Mouse (Mus musculus) myocyte (in vitro differentiated cells): ENCODE measurements around the gene Mnat1. TPM values are rescaled to one million over a fixed set of nuclear protein-coding genes. Genes with fewer than 3 reads are reported as not detected.

ENCODE experiments used
- H3K27me3 ChIP-seq: one replicate; pipeline ENCODE4 v1.6.1; 2011; ENCODE audit not compliant: control insufficient read depth, insufficient read depth, insufficient read length
- H3K36me3 ChIP-seq: one replicate; pipeline ENCODE4 v1.6.1; 2011; ENCODE audit not compliant: control insufficient read depth, insufficient read depth
- H3K4me2 ChIP-seq: one replicate; pipeline ENCODE4 v1.6.1; 2011; ENCODE audit warnings: low read depth, control low read depth
- H3K4me3 ChIP-seq: one replicate; pipeline ENCODE4 v1.5.1; 2011; ENCODE audit warnings: mild to moderate bottlenecking, control low read depth, moderate library complexity
- H3K79me2 ChIP-seq: one replicate; pipeline ENCODE4 v1.6.1; 2011; ENCODE audit not compliant: control insufficient read depth, insufficient read depth
- H3ac ChIP-seq: one replicate; pipeline ENCODE4 v1.6.1; 2011; ENCODE audit not compliant: control insufficient read depth, insufficient read length
- CEBPB ChIP-seq: IDR thresholded peaks from 2 replicates; pipeline ENCODE4 v1.6.1; 2011; ENCODE audit warnings: mild to moderate bottlenecking, moderate library complexity; ENCODE audit not compliant: poor library complexity, insufficient read depth, severe bottlenecking
- E2F4 ChIP-seq: IDR thresholded peaks from one replicate; pipeline ENCODE4 v1.6.1; 2011; ENCODE audit warnings: mild to moderate bottlenecking, control low read depth, moderate library complexity; ENCODE audit not compliant: insufficient read depth
- MAX ChIP-seq: IDR thresholded peaks from one replicate; pipeline ENCODE4 v1.6.1; 2011; ENCODE audit warnings: low read depth, mild to moderate bottlenecking, control low read depth
- MYOD1 ChIP-seq, 3 experiments: IDR thresholded peaks; one replicate each; pipeline ENCODE4 v1.6.1; 2011; ENCODE audit warnings: control low read depth in 2 of 3, low read depth in 2 of 3, mild to moderate bottlenecking in 2 of 3, moderate library complexity in 1 of 3; ENCODE audit not compliant: insufficient read length in 2 of 3, control insufficient read depth in 1 of 3
- MYOG ChIP-seq, 3 experiments: IDR thresholded peaks; one replicate each; pipeline ENCODE4 v1.6.1; 2011; ENCODE audit warnings: control low read depth in 2 of 3, low read depth in 2 of 3, mild to moderate bottlenecking in 2 of 3; ENCODE audit not compliant: insufficient read length in 2 of 3, control insufficient read depth in 1 of 3, insufficient read depth in 1 of 3
- POLR2A ChIP-seq: IDR thresholded peaks from one replicate; pipeline ENCODE4 v1.6.1; 2011; ENCODE audit warnings: low read depth, mild to moderate bottlenecking, control low read depth, moderate library complexity; ENCODE audit not compliant: insufficient read length
- POLR2AphosphoS2 ChIP-seq: IDR thresholded peaks from one replicate; pipeline ENCODE4 v1.6.1; 2011; ENCODE audit warnings: low read depth, control low read depth; ENCODE audit not compliant: insufficient read length
- REST ChIP-seq: IDR thresholded peaks from one replicate; pipeline ENCODE4 v1.6.1; 2011; ENCODE audit warnings: mild to moderate bottlenecking, control low read depth, moderate library complexity; ENCODE audit not compliant: insufficient read depth, insufficient read length
- SRF ChIP-seq: IDR thresholded peaks from one replicate; pipeline ENCODE4 v1.6.1; 2011; ENCODE audit warnings: low read depth; ENCODE audit not compliant: control insufficient read depth, insufficient read length
- TCF12 ChIP-seq: IDR thresholded peaks from one replicate; pipeline ENCODE4 v1.6.1; 2011; ENCODE audit warnings: mild to moderate bottlenecking, control low read depth; ENCODE audit not compliant: poor library complexity, insufficient read depth, severe bottlenecking
- TCF3 ChIP-seq: IDR thresholded peaks from one replicate; pipeline ENCODE4 v1.6.1; 2011; ENCODE audit warnings: low read depth, control low read depth; ENCODE audit not compliant: insufficient read length
- USF1 ChIP-seq: IDR thresholded peaks from one replicate; pipeline ENCODE4 v1.6.1; 2011; ENCODE audit warnings: low read depth, mild to moderate bottlenecking, control low read depth, moderate library complexity
- polyA plus RNA-seq: library from polyadenylated mRNA; unstranded; fragments of >200 nt; fragmentation: generic; extraction: Trizol; gene quantifications from one replicate; pipeline ENCODE4 v1.2.1, GENCODE M21; 2012; ENCODE audit warnings: missing spikeins

Mnat1 gene
- polyA plus RNA-seq, 1 experiment = 30.4 TPM

GRCm38 (mm10) chr12:73269933-73270332, 146.4 kb downstream of the Mnat1 start:
- peaks cover 15% of the 10 kb centered on the region for H3K36me3 ChIP-seq
- H3K4me3 ChIP-seq = no peak overlapping the region
- no peaks in the 10 kb centered on the region for H3K27me3 ChIP-seq
- peak overlapping the region; percentile 26 for H3K4me2 ChIP-seq
- H3K79me2 ChIP-seq = no peaks in the 10 kb centered on the region
- no peak overlapping the region for H3ac ChIP-seq
- TF ChIP-seq TCF12 (peak; percentile 64), MYOD1 (IDR thresholded peaks at IDR 0.05; ENCODE audit: control insufficient read depth in 1 of 3, insufficient read length in 2 of 3, low read depth in 2 of 3) (peak; percentile 6 to 85 (median 84)), TCF3 (peak; percentile 11), REST (no peak), CEBPB (0 out of 2 replicates have a peak, but pooled peaks have one; percentile 16), MYOG (IDR thresholded peaks at IDR 0.05; ENCODE audit: control insufficient read depth in 1 of 3, insufficient read depth in 1 of 3, insufficient read length in 2 of 3, low read depth in 2 of 3) (peak in 2 of 3 experiments; percentile 21 to 60)

GRCm38 (mm10) chr12:73274921-73275320, 151.4 kb downstream of the Mnat1 start:
- no peaks in the 10 kb centered on the region for H3K79me2 ChIP-seq

GRCm38 (mm10) chr12:73286287-73287092, 163.0 kb downstream of the Mnat1 start, which contains the start of the genes Trmt5 and Slc38a6:
Gene Trmt5, minus strand, starts transcription at chr12:73286710.
Gene Slc38a6, plus strand, starts transcription at chr12:73286779.
- H3ac ChIP-seq = peak within 1 kb of the TSS; percentile 58
- TF ChIP-seq REST (no peak), MYOG (IDR thresholded peaks at IDR 0.05; ENCODE audit: control insufficient read depth in 1 of 3, insufficient read depth in 1 of 3, insufficient read length in 2 of 3, low read depth in 2 of 3) (peak in 1 of 3 experiments; percentile 31), SRF (peak; percentile 84), POLR2A (peak; percentile 75), TCF12 (no peak), MYOD1 (IDR thresholded peaks at IDR 0.05; ENCODE audit: control insufficient read depth in 1 of 3, insufficient read length in 2 of 3, low read depth in 2 of 3) (peak in 2 of 3 experiments; percentile 11 to 17), TCF3 (no peak), MAX (no peak), CEBPB (no peak), USF1 (no peak), E2F4 (no peak), POLR2AphosphoS2 (peak; percentile 76)
- H3K79me2 ChIP-seq = peaks cover 62% of the 10 kb centered on the region
- peak within 1 kb of the TSS; percentile 98 for H3K4me3 ChIP-seq
- H3K4me2 ChIP-seq = peak within 1 kb of the TSS; percentile 95
- H3K36me3 ChIP-seq = peaks cover 18% of the 10 kb centered on the region
- no peaks in the 10 kb centered on the region for H3K27me3 ChIP-seq

More at GRCm38 (mm10) chr12:73274921-73275320, 151.4 kb downstream of the Mnat1 start:
- H3K4me3 ChIP-seq = no peak overlapping the region
- TF ChIP-seq TCF3 = no peak
- no peak for TF ChIP-seq E2F4
- H3ac ChIP-seq = no peak overlapping the region
- peaks cover 45% of the 10 kb centered on the region for H3K36me3 ChIP-seq
- no peaks in the 10 kb centered on the region for H3K27me3 ChIP-seq
- no peak overlapping the region for H3K4me2 ChIP-seq

- Histone ChIP-seq H3K79me2 (peaks cover 72% of the 10 kb centered on the region), H3ac (peak overlapping the region; percentile 58), H3K36me3 (peaks cover 11% of the 10 kb centered on the region), H3K4me3 (peak overlapping the region; percentile 98), H3K27me3 (no peaks in the 10 kb centered on the region), H3K4me2 (peak overlapping the region; percentile 95)
- TF ChIP-seq MAX (no peak), USF1 (peak; percentile 83), TCF12 (no peak)
Observed at GRCm38 (mm10) chr12:73287609-73288008, 164.1 kb downstream of the Mnat1 start.

GRCm38 (mm10) chr12:73288626-73289025, 165.1 kb downstream of the Mnat1 start:
- Histone ChIP-seq H3K4me3 (peak overlapping the region; percentile 98), H3K4me2 (peak overlapping the region; percentile 95), H3K79me2 (peaks cover 72% of the 10 kb centered on the region), H3ac (no peak overlapping the region), H3K27me3 (no peaks in the 10 kb centered on the region), H3K36me3 (peaks cover 17% of the 10 kb centered on the region)
- TF ChIP-seq CEBPB = no peak
- TF ChIP-seq REST = no peak
- no peak for TF ChIP-seq MYOD1 (IDR thresholded peaks at IDR 0.05; ENCODE audit: control insufficient read depth in 1 of 3, insufficient read length in 2 of 3, low read depth in 2 of 3)
- TF ChIP-seq SRF = no peak
- TF ChIP-seq POLR2AphosphoS2 = no peak
- no peak for TF ChIP-seq TCF3
- no peak for TF ChIP-seq POLR2A
- TF ChIP-seq MAX = no peak
- TF ChIP-seq USF1 = no peak
- no peak for TF ChIP-seq E2F4
- no peak for TF ChIP-seq MYOG (IDR thresholded peaks at IDR 0.05; ENCODE audit: control insufficient read depth in 1 of 3, insufficient read depth in 1 of 3, insufficient read length in 2 of 3, low read depth in 2 of 3)
- no peak for TF ChIP-seq TCF12
